Mouse (Mus musculus): ENCODE results near the gene Klhl10. TPM values are rescaled to one million over a fixed set of nuclear protein-coding genes. Genes with fewer than 3 reads are reported as not detected.

Gene Klhl10
- total RNA-seq, 2 experiments from 2014 or later, result 0.74 to 1.2 TPM

DNA sequence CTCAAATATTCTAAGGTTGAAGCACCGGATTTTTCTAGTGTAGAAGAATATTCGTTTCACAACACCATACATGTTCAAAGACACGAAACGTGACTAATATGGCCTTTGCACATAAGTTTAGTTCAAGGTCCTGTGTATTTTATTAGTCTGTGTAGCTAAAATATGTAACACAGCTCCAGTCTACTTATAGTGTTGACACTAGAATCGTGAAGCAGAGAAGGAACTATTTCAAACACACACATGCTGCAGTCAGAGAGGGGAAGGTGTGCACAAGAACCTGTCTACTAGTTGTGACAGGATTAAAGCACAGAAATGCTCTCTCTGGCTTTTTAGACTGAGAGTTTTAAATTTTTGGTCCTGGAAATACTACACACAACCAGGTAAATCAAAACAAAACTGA lies 16.0 kb downstream of the Klhl10 start:
- no peak for DNase-seq (ENCODE audit: low spot score in 2 of 2)

- peak; percentile 41 to 82 for DNase-seq (ENCODE audit: low spot score in 2 of 2)
These were observed 21.0 kb downstream of the Klhl10 start for GRCm38 (mm10) chr11:100462699-100463098.

DNA sequence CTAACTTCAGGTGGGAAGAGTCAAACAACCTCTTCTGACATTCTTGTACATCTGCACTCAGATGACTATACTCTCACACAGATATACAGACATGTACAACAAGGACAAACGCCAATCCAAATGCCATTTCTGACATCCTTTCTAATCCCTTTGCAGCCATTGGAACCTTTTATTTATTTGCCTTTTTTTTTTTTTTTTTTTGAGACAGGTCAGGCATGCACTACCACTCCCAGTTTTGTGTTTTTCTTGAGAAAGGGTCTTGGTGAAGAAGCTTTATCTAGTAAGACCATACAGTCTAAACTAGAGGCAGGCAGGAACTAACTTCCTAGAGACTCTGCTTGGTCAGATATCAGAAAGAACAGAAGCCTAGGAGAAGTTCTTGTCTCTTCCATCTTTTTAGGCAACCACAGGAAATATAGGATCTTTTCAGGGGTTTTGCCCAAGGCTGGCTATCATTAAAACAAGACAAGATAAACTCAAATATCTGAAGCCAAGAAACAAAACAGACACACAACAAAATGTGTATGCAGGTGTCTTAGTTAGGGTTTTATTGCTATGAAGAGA lies 23.6 kb downstream of the Klhl10 start:
- no peak for DNase-seq (ENCODE audit: low spot score in 2 of 2)

DNA sequence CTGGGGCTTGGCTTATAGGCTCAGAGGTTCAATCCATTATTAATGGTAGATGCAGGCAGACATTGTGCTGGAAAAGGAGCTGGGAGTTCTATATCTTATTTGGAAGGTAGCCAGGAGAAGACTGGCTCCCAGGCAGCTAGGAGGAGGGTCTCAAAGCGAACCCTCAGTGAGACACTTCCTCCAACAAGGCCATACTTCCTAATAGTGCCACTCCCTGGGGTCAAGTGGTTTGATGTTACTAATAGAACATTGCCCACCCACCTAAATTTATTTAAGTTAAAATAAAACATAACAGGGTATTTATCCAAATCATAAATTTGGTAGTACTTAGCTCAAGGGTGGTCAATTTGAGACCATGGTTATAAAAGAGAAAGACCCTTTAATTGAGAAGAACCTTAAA lies 24.1 kb downstream of the Klhl10 start:
- no peak for DNase-seq (ENCODE audit: low spot score in 2 of 2)

DNA sequence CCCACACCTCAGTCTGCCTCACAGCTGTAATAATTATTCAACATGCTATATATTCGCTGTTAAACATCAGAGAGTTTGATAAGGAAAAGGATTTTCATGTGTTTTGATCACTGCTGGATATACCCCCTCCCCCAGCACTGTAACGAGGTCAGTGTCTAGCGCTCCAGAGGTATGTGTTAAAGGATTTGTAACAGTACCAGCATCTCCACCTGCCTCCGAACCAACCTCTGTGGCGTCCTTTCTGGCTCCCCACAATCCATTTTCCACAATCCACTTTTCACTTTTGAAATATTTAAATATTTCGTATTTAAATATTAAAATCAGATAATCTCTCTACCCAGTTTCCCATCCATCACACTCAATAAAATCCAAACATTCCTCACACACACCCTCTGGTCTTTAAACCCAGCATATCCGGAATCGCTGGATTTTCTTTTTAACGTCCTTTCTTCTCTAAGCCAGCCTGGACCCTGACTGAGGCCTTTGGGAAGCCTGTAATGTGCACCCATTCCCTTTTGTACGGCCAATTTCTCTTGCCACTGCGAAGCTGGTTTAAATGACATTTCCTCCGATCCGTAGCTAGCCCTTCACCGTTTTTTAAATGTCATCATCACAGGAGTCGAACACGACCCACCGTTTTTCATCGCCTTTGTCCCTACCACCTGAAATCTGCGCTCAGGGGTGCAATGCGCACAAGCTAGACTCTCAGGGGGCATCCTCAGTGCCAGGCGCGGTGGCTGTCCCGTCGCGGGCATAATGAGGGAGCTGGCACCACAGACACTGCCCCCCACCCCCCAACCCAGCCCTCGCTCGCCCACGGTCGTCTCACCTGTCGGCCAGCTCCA lies 29.9 kb downstream of the Klhl10 start:
- DNase-seq (ENCODE audit: low spot score in 2 of 2), result peak in 1 of 2 experiments; percentile 19

DNA sequence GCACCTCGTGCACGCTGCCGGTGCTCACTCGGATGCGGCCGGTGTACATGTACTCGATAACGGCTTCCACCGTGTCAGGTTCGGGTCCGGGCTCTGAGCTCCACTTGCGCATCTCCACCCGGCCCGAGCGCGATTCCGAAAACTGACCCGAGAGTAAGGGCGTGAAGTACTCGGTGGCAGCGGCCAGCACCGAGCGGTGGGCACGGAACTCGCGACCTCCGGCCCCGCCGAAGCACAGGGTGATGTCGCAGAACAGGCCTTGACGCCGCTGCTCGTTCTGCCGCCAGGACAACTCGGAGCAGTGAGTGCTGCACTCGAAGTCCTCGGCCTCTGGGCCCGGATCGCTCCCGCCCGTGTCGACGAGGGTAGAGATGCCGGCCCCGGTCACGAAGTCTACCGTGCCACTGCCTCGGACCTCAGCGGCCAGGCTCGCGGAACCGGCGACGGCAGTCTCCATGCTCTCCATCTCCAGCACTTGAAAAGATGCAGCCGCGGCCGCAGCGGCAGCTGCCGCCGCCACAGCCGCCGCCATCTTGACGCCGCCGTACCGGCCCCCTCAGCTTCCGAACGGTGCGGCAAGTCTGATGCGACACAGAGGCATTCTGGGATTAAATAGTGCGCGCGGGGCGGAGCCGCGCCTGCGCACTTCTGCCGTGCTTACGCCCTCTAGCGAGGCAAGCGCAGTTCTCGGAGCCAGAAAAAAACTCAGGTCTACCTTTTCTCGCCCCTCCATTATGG lies 30.6 kb downstream of the Klhl10 start, which contains the start of gene Klhl11:
Klhl11 (minus strand) TSS at position 545 of the 738 bp plus-strand sequence.
- peak; percentile 84 to 95 for DNase-seq (ENCODE audit: low spot score in 2 of 2)

DNA sequence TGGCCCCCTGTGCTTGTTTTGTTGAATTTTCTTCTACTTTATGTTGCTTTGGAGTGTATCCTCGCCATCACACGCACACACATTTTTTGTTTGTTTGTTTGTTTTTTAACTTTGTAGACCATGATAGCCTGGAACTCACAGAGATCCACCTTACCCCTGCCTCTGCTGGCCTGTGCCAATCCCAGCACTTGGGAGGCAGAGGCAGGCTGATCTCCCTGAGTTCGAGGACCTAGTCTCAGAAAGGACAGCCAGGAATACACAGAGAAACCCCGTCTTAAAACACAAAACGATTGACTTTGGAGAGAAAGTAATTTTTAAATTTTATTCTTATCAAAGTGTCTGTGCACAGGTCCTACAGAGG lies 31.2 kb downstream of the Klhl10 start:
- DNase-seq (ENCODE audit: low spot score in 2 of 2), result no peak

DNA sequence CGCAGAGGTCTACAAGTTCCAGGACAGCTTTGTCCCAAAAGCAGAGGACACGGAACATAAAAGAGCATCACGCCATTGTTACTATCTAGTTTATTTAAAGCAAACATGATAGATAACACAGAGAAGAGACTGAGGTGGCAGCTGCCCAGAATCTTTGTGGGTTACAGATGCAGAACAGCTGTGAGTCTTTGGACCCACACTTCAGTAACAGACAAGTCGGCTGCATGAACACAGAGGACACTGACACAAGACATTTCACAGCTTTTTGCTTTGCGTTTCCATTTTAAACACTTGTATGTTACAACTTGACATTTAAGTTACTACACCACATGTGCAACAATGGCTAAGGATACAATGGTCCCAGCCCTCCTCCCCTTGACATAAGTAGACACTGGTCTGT lies 34.6 kb downstream of the Klhl10 start:
- DNase-seq (ENCODE audit: low spot score in 2 of 2), result no peak

GRCm38 (mm10) chr11:100479152-100479551 lies 37.4 kb downstream of the Klhl10 start:
- DNase-seq (ENCODE audit: low spot score in 2 of 2), result no peak

GRCm38 (mm10) chr11:100484461-100484860 lies 42.7 kb downstream of the Klhl10 start:
- DNase-seq (ENCODE audit: low spot score in 2 of 2), result no peak

DNA sequence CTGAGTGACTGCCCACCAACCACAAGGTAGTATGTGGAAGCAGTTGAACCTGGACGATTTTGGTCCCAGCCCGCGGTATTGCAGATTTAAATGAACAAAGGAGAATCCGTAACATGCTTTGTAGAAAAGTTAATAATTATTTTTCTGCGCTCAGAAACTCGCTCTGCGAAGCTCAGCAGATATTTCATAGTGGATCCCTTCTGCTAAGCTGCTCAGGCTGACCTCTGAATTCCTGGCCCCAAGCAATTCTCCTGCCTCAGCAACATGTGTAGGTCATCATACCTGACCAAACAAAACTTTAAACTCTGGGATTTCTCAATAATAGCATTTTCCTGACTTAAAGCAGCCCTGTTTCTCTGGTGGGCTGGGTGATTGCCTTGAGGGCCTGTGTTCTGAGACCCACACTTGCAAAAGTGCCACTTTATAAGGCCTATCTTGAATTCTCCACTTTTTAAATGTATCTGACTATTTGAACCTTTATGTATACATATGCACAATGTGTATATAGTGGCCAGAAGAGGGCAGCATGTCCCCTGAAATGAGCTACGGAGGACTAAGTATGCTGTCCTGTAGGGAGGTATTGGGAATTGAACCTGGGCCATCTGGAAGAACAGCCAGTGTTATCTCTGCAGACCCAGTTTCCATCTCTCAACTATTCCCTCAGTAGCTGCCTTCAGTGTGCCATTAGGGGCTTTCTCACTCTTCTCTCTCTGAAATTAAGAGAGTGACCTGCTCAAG lies 44.3 kb downstream of the Klhl10 start:
- no peak for DNase-seq (ENCODE audit: low spot score in 2 of 2)

- DNase-seq (ENCODE audit: low spot score in 2 of 2), result no peak
These were observed 49.2 kb downstream of the Klhl10 start for GRCm38 (mm10) chr11:100490951-100491350.

GRCm38 (mm10) chr11:100493771-100494170 lies 52.1 kb downstream of the Klhl10 start:
- no peak for DNase-seq (ENCODE audit: low spot score in 2 of 2)

GRCm38 (mm10) chr11:100500241-100500640 lies 58.5 kb downstream of the Klhl10 start:
- DNase-seq (ENCODE audit: low spot score in 2 of 2), result no peak

DNA sequence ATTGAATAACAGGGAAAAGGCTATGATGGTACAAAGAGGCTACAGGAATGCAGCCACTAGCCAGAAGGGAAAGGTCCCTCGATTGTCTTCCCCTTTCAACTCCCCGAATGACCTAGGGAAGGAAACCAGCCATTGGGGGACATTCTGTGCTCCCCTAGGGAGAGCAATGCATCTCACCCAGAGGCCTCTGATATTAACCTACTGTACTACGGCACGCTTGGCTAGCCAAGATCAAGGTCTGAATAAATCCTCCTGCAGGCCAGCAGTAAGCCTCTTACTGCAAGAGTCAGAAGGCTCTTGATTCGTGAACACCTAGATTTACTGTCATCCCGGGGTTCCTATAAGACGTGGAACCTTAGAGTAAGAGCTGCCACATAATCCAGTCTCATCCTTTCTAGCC lies 58.9 kb downstream of the Klhl10 start:
- no peak for DNase-seq (ENCODE audit: low spot score in 2 of 2)

DNA sequence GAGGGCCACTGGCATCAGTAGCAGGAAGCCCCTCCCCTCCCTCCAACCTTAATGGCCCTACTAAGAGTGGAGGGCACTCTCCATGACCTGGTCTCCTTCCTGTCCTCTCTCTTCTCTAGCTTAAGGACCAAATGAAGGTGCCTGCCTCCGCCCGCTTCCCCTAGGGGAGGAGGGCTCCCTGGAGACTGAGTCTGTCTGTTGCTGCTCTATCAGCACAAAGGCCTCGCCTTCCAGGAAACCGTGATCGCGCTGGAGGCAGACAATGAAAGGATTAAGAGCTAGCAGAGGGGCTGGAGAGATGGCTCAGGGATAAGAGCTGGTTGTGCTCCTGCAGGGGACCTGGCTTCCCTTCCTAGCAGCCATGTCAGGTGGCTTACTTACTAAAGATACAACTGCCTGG lies 59.6 kb downstream of the Klhl10 start:
- no peak for DNase-seq (ENCODE audit: low spot score in 2 of 2)

DNA sequence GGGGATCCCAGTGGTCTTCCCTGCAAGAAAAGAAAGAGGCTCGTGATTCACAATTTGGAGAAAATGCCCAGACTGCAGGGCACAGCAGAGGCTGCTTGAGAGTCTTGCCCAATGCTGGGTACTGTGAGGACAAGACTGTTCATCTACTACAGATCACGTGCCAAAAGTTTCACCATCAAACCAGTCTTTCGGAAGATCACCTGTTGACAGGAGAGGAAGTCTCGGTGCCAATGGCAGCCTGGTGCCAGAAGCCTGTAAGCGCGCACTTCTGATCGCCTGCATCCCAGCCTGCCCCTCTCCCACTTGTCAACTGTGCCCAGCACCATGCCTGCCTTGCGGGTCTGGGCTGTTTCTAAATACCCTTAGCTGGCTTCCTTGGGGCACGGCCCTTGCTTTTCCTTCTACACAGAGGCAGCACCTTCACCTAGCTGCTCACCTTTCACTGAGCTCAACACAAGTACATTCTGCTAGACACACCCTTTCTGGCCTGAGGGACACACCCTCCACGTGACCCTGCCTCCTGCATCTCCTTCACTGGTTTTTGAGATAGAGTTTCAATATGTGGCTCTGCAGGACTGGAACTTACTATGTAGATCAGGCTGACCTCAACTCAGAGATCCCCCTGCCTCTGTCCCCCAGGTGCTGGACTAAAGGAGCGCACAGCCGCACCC lies 63.4 kb downstream of the Klhl10 start:
- no peak for DNase-seq (ENCODE audit: low spot score in 2 of 2)

DNA sequence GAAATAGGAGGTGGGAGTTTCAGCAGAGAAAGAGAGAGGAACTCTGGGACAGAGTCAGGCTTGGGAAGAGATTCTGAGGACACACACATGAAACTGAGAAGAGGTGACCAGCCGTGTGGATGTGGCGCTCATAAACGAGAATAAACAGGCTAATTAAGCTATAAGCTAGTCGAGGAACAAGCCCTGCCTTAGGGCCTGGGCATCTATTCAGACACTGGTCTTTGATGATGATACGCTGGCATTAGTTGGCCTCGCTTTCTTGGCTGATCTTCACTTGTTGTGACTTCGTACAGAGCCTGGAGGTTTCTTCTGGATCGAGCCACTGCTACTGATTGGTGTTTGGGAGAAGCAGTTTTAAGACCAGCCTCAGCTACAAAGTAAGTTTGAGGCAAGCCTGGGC lies 64.3 kb downstream of the Klhl10 start:
- no peak for DNase-seq (ENCODE audit: low spot score in 2 of 2)

All from layer of hippocampus, adult 18-20 months (tissue).